Mouse (Mus musculus) C2C12 (cell line): ENCODE measurements around the gene 1700088E04Rik.

Experiments
- CTCF ChIP-seq: IDR thresholded peaks from one replicate; pipeline ENCODE4 v1.5.1; 2011; ENCODE audit not compliant: control insufficient read depth, insufficient read depth, insufficient read length
- USF1 ChIP-seq: IDR thresholded peaks from one replicate; pipeline ENCODE4 v1.6.1; 2011; ENCODE audit warnings: low read depth, mild to moderate bottlenecking, control low read depth, moderate library complexity

DNA sequence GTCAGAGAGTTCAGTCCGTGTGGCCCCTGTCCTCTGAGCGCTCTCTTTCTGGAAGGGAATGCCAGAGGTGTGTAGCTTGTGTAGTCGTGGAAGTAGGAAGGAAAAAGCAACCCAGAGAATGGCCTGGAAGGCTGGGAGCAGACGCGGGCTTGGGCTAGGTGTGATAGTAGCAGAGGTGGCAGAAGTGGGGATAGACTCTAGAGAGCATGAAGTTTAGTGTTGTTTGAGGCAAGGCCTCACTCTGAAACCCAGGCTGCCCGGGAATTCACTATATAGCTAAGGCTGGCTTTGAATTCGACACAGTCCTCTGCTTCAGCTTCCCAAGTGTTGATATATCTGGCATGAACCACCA lies 489 bp upstream of the 1700088E04Rik start:
- TF ChIP-seq CTCF (no peak), USF1 (no peak)
